ENCODE assay signal across 13 mouse cellular contexts in genomic region chr1:192677236-192677635, GRCm38 (mm10).
"Had no signal": no experiment of that assay in that cellular context is flagged by ENCODE, and none has a peak within 500 bp of the region (broad histone marks: within the 10 kb centered on the region; RNA-seq: fewer than 3 reads in every experiment).

No protein-coding gene starts in this region.

- DNase-seq: kidney, adult 11 months; kidney, postnatal 10 days; kidney, postnatal 4 days; liver; liver, embryonic 13.5 days; liver, postnatal 0 days; right cerebral cortex, postnatal 4 days; spleen, adult 18-20 months; thymus, postnatal 36 days had no signal

- H3K9me3 ChIP-seq: liver, embryonic 13.5 days; neural tube, embryonic 12.5 days had no signal

- H3K4me2 ChIP-seq: limb, embryonic 12.5 days; liver, embryonic 13.5 days; neural tube, embryonic 12.5 days had no signal

- H3K27me3 ChIP-seq: limb, embryonic 12.5 days; liver, embryonic 13.5 days; neural tube, embryonic 12.5 days had no signal

- H3K27ac ChIP-seq: layer of hippocampus, adult 2 months; limb, embryonic 12.5 days; liver, embryonic 13.5 days; neural tube, embryonic 12.5 days had no signal

- ATAC-seq: liver, postnatal 0 days had no signal

- H3K4me1 ChIP-seq: limb, embryonic 12.5 days; liver, embryonic 13.5 days had no signal

- H3K36me3 ChIP-seq: liver, embryonic 13.5 days had no signal

- H3K4me3 ChIP-seq: layer of hippocampus, adult 2 months; limb, embryonic 12.5 days; liver, embryonic 13.5 days; myocyte; neural tube, embryonic 12.5 days had no signal

- H3K9ac ChIP-seq: limb, embryonic 12.5 days; liver, embryonic 13.5 days; liver, postnatal 0 days; neural tube, embryonic 12.5 days had no signal
